Mouse (Mus musculus): ENCODE measurements around the gene Phykpl.
"Not testable (repeated sequence)": the region's sequence is repeated elsewhere in the genome, so short reads cannot be mapped to it uniquely, and the experiment has no call there.

Phykpl gene

GRCm38 (mm10) chr11:51585608-51586252 lies 1.2 kb downstream of the Phykpl start:
- DNase-seq (ENCODE audit: inconsistent age in 2 of 2, low spot score in 1 of 2): no peak

DNA sequence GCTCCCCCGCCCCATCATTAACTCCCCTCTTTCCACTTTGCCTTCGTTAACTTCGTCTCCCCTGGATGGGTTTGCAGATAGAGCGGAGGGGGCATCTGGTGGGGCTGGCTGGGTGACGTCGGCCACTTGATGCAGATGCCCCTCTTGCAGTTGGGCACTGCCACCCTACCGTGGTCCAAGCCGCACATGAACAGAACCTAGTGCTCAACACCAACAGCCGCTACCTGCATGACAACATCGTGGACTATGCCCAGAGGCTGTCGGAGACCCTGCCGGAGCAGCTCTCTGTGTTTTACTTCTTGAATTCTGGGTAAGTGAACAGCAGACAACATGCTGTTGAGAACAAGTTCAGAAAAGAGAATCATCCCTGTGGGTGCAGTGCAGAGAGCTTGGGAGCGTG lies 1.9 kb downstream of the Phykpl start:
- DNase-seq (ENCODE audit: inconsistent age in 2 of 2, low spot score in 1 of 2): no peak

GRCm38 (mm10) chr11:51587059-51587458 lies 2.5 kb downstream of the Phykpl start:
- no peak for DNase-seq (ENCODE audit: inconsistent age in 2 of 2, low spot score in 1 of 2)

GRCm38 (mm10) chr11:51588833-51589232 lies 4.3 kb downstream of the Phykpl start:
- no peak for DNase-seq (ENCODE audit: inconsistent age in 2 of 2, low spot score in 1 of 2)

GRCm38 (mm10) chr11:51590002-51590401 lies 5.4 kb downstream of the Phykpl start:
- DNase-seq (ENCODE audit: inconsistent age in 2 of 2, low spot score in 1 of 2): no peak

DNA sequence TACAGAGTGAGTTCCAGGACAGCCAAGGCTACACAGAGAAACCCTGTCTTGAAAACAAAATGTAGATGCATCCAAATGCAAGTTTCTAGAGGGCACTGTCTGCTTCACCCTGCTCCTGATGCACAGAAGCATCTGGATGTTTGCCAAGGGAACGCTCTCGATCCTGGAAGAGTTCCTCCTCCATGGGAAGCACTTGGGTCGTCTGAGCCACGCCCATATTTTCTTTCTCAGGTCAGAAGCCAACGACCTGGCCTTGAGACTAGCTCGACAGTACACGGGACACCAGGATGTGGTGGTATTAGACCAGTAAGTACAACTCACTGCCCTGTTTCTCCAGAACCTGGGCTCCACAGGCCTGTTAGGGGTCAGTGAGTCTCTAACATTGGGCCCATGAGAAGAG lies 6.6 kb downstream of the Phykpl start:
- DNase-seq (ENCODE audit: inconsistent age in 2 of 2, low spot score in 1 of 2): peak; percentile 50 to 70

DNA sequence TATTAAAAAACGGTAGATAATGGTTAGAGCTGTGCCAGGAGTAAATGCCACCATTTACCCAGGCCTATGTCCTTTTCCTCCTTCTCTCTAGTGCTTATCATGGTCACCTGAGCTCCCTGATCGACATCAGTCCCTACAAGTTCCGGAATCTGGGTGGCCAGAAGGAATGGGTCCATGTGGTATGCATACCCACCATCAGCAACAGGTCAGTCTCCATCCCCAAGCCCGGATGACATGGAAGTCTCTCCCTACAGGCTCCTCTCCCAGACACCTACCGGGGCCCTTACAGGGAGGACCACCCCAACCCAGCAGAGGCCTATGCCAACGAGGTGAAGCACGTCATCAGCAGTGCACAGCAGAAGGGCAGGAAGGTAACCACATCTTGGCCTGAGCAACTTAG lies 7.4 kb downstream of the Phykpl start:
- DNase-seq (ENCODE audit: inconsistent age in 2 of 2, low spot score in 1 of 2): no peak

DNA sequence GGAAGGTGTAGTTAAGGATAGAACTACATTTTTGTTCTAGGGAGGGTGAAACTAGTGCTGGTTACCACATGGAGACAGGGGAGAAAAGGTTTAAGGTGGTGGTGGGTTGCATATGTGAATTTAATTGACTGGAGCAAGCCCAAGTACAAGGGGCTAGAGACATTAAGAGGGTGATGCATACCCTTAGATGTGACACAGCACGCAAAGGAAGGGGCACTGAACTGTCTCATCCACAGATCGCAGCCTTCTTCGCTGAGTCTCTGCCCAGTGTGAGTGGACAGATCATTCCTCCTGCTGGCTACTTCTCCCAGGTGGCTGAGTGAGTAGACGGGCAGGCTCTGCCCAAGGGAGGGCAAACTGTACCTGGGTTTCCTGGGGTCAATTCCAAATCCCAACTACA lies 8.8 kb downstream of the Phykpl start:
- DNase-seq (ENCODE audit: inconsistent age in 2 of 2, low spot score in 1 of 2): no peak

DNA sequence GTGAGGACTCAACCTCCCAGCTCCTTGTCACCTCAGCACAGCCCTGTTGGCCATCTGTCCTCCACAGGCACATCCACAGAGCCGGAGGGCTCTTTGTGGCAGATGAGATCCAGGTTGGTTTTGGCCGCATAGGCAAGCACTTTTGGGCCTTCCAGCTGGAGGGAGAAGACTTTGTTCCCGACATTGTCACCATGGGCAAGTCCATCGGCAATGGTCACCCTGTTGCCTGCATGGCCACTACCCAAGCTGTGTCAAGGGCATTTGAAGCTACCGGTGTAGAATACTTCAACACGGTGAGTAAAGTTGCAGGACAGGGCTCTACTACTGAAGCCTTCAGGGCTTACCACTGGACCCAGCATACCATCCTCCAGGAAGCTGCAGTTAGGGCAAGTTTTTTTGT lies 9.3 kb downstream of the Phykpl start:
- DNase-seq (ENCODE audit: inconsistent age in 2 of 2, low spot score in 1 of 2): no peak

DNA sequence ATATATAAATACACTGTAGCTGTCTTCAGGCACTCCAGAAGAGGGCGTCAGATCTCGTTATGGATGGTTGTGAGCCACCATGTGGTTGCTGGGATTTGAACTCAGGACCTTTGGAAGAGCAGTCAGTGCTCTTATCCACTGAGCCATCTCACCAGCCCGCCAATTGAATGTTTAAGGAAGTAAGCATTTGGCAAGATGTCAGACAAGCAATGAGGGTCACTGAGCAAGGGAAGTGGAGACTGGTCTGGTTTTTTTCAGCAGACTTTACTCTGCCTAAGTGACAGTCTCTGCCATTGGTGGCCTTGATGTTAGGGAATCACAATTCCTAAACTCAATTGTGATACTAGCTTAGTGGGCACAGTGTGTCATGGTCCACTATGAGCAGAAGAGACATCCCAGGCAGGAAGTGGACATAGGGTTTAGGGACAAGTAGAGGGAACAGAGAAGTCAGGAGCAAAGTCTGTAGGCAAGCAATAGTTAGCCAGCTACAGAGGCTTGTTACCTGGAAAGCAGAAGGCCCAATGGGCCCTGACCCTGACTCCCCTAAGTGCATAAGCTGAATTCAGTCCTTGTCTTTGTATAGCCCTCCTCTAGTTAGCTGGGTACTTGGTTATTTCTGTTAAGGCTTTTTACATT lies 10.3 kb downstream of the Phykpl start:
- DNase-seq (ENCODE audit: inconsistent age in 2 of 2, low spot score in 1 of 2): no peak

DNA sequence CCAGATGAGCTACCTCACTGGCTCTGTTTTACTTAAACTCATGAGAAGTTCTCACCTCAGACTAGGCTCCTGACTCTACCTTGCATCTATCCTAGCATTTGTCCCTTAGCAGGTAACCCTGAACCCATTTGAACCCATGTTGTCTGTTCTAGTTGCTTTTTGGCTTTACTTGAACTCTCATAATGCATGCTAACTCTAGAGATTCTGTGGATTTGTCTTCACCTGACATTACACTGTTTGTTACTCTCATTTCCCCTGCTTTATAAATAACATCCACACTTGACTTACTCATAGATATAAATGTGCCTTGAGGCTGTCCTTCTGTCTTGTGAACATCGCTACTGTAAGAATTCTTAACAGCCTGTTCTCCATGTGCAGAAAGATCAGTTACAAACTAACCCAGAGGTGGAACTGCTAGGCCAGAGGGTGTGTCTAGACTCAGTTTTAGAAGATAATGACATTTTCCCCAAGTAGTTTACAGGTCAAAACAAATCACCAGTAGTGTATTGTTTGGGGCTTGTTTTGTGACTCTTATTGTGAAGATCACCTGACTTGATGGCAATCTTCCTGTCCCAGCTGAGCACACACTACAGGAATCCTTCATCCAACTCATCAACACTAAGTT lies 11.0 kb downstream of the Phykpl start:
- no peak for DNase-seq (ENCODE audit: inconsistent age in 2 of 2, low spot score in 1 of 2)

DNA sequence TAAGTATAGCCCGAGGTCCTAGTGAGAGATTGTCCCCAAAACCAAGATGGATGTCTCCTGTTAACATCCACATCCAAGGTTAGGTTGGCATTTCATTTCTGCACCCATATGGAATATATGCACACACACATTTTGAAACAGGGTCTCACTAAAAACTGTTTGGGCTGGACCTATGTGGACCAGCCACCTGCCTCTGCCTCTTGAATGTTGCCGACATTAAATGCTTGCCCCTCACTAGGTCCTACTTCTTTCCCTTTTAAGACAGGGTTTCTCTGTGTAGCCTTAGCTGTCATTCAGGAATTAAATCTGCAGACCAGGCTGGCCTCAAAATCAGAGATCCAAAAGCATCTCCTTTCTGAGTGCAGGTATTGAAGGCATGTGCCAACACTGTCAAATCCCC lies 13.0 kb downstream of the Phykpl start:
- DNase-seq (ENCODE audit: inconsistent age in 2 of 2, low spot score in 1 of 2): no peak

DNA sequence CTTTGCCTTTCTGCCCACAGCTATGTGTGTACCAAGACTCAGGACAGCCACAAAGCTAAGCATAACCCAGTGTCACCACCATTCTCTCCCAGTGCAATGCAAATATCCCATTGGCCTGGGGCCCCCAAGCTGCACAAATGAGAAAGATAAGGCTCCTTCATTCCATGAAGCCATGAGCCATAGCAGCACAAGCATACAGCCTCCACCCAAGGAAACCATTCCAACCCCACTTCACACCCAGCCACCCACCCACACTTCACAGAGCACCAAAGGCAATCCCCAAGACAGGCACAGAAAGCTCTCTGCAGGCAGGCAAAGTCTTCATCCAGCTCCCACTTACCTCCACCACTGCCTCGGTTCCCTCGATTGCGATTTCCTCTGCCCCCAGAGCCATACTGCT lies 17.7 kb downstream of the Phykpl start:
- DNase-seq (ENCODE audit: inconsistent age in 2 of 2, low spot score in 1 of 2): no peak

DNA sequence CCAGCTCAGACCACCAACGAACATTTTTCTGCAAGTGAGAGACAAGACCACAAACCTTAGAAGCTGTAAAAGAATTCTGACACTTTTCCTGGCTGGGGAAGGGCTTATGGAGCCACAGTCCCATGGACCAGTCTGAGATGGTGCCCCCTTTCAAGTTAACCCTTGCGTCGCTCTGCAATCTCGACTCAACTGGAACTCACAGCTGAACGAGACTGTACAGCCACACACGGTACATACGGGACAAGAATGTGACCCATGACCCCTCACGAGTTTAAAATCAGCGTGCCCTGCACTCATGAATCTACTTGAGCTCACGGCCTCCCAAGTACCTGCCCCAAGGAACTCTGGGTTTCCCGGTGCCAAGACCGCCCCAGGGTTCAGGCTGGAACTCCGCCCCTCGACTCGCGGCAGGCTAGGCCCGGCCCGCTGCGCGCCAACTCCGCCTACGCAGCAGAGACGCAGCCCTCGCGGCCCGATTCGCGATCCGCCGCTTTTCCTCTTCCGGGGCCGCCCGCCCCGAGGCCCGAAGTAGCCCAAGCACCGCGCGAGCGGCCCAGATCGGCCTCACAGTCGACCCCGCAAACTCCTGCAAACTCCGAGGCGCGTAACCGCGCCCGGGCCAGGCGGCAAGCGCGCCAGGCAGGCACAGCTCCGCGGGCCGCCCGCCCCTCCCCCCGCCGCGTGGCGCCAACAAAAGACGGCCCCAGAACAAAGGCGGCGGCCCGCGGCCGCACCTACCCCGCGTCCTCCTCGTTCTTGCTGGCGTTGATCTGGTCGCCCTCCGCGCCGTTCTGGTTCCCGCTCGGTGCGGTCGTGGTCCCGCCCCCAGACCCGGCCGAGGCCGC lies 21.3 kb downstream of the Phykpl start:
- DNase-seq (ENCODE audit: inconsistent age in 2 of 2, low spot score in 1 of 2): peak; percentile 94 to 97

- DNase-seq (ENCODE audit: inconsistent age in 2 of 2, low spot score in 1 of 2): peak; percentile 97 to 99
Measured at GRCm38 (mm10) chr11:51606447-51607095, 22.0 kb downstream of the Phykpl start, which contains the start of gene Hnrnpab. Gene Hnrnpab (minus strand): TSS chr11:51606847.

- no peak for DNase-seq (ENCODE audit: inconsistent age in 2 of 2, low spot score in 1 of 2)
Measured at GRCm38 (mm10) chr11:51607096-51607738, 22.7 kb downstream of the Phykpl start.

DNA sequence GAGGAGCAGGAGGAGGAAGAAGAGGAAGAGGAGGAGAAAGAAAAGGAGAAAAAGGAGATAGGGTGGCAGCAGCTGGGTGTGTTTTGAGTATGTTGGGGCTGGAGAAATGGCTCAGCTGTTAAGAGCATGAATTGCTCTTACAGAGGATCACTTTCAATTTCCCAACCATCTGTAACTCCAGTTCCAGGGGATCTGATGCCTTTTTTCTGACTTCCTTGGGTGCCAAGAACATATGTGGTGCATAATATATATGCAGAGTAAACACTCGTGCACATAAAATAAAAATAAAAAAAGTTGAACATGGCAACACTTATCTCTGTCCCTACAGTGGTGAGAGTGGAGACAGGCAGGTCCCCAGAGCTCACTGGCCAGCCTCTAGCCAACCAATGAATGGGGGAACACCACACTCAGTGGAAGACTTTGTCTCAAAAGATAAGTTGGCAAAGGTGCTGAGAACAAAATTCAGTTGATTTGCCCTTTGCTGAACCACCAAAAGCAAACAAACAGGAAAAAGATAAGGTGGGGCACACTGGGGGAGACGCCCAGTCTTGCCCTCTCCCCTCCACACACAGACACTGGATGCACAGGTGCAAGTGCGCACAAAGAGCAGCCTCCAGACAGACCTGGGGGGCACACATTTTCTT lies 24.8 kb downstream of the Phykpl start:
- no peak for DNase-seq (ENCODE audit: inconsistent age in 2 of 2, low spot score in 1 of 2)

GRCm38 (mm10) chr11:51609940-51610339 lies 25.4 kb downstream of the Phykpl start:
- DNase-seq (ENCODE audit: inconsistent age in 2 of 2, low spot score in 1 of 2): not testable (repeated sequence)

- DNase-seq (ENCODE audit: inconsistent age in 2 of 2, low spot score in 1 of 2): no peak
Measured at GRCm38 (mm10) chr11:51614256-51614655, 29.7 kb downstream of the Phykpl start.

GRCm38 (mm10) chr11:51615129-51615528 lies 30.6 kb downstream of the Phykpl start:
- peak in 1 of 2 experiments; percentile 42 for DNase-seq (ENCODE audit: inconsistent age in 2 of 2, low spot score in 1 of 2)
